Mouse (Mus musculus) liver, embryonic 14.5 days (tissue): Measurements from ENCODE around the gene Pla2g1b. TPM values are rescaled to one million over a fixed set of nuclear protein-coding genes. Genes with fewer than 3 reads are reported as not detected.

Source experiments
- ATAC-seq: fragments of 200-750 bp; cut with Nextera tagmentation; 2 replicates; pipeline ENCODE4 v1.8.0; 2017; ENCODE audit warnings: moderate number of reproducible peaks, mild to moderate bottlenecking, moderate library complexity; ENCODE audit not compliant: insufficient read depth
- DNase-seq, 3 experiments: peaks; one replicate each; pipeline ENCODE4 v3.0.0-alpha.2; 2012 to 2013; ENCODE audit warnings: low read depth in 3 of 3, low spot score in 3 of 3
- H3K27ac ChIP-seq: fragments of 300-500 bp; sonication (generic); 2 replicates; pipeline ENCODE4 v1.5.1; 2014; ENCODE audit warnings: moderate library complexity, mild to moderate bottlenecking, control low read depth, inconsistent platforms
- H3K27me3 ChIP-seq: fragments of 300-500 bp; sonication (generic); 2 replicates; pipeline ENCODE4 v1.6.1; 2014; ENCODE audit warnings: mild to moderate bottlenecking, low read length, moderate library complexity; ENCODE audit not compliant: control insufficient read depth, insufficient read depth
- H3K36me3 ChIP-seq: fragments of 300-500 bp; sonication (generic); replicated peaks from 2 replicates; pipeline ENCODE4 v1.6.1; 2014; ENCODE audit warnings: low read depth; ENCODE audit not compliant: control insufficient read depth, insufficient read depth
- H3K4me1 ChIP-seq, 2 experiments: fragments of 200-500 bp in 1 of 2; fragments of 300-500 bp in 1 of 2; sonication (generic) in 1 of 2; replicated peaks; 2 replicates each; pipeline ENCODE4 v1.6.1; 2012 to 2014; ENCODE audit warnings: antibody characterized with exemption in 1 of 2, inconsistent platforms in 1 of 2, low read length in 1 of 2; ENCODE audit not compliant: control insufficient read depth in 2 of 2, insufficient read depth in 2 of 2
- H3K4me2 ChIP-seq: fragments of 300-500 bp; sonication (generic); 2 replicates; pipeline ENCODE4 v1.6.1; 2014; ENCODE audit warnings: low read depth, mild to moderate bottlenecking, control low read depth, moderate library complexity
- H3K4me3 ChIP-seq, 2 experiments: fragments of 200-500 bp in 1 of 2; fragments of 300-500 bp in 1 of 2; sonication (generic) in 1 of 2; 2 replicates each; pipeline ENCODE4 v1.5.1; 2012 to 2014; ENCODE audit warnings: low read depth in 2 of 2, low read length in 2 of 2, mild to moderate bottlenecking in 2 of 2, control low read depth in 1 of 2, inconsistent platforms in 1 of 2, moderate library complexity in 1 of 2; ENCODE audit not compliant: insufficient read depth in 1 of 2
- H3K9ac ChIP-seq: fragments of 300-500 bp; sonication (generic); replicated peaks from 2 replicates; pipeline ENCODE4 v1.6.1; 2014; ENCODE audit warnings: mild to moderate bottlenecking, control low read depth, moderate library complexity
- H3K9me3 ChIP-seq: fragments of 300-500 bp; sonication (generic); 2 replicates; pipeline ENCODE4 v1.6.1; 2016; ENCODE audit warnings: low read length, mixed read lengths; ENCODE audit not compliant: control insufficient read depth
- CTCF ChIP-seq: IDR thresholded peaks from 2 replicates; pipeline ENCODE4 v1.5.1; 2016; ENCODE audit warnings: antibody characterized with exemption, low read depth, control low read depth
- EP300 ChIP-seq: IDR thresholded peaks from 2 replicates; pipeline ENCODE4 v1.6.1; 2016; ENCODE audit warnings: antibody characterized with exemption, low read depth
- WGBS: fragments of 180-500 bp; shearing (Covaris S2); extraction: QIAGEN DNeasy Blood & Tissue Kit; methylation state at CpG from one replicate; pipeline ENCODE4 v1.1.7; 2014; ENCODE audit not compliant: insufficient replicate concordance; 5-methylcytosine and 5-hydroxymethylcytosine counted together
- polyA plus RNA-seq, 2 experiments: library from polyadenylated mRNA; depleted of rRNA in 1 of 2; stranded (reverse) in 1 of 2; unstranded in 1 of 2; fragments of >200 nt; fragmentation: Nextera tagmentation in 1 of 2; extraction: Ambion mirVana in 1 of 2; gene quantifications; 2 replicates each; pipeline versions ENCODE4 v1.2.1 to v1.2.3; 2012 to 2014

Gene Pla2g1b
- polyA plus RNA-seq, 2 experiments = not detected

- Histone ChIP-seq H3K4me3 (peak overlapping the region; percentile 40 to 46), H3K27ac (peak overlapping the region; percentile 99), H3K4me2 (peak overlapping the region; percentile 78), H3K9me3 (no peaks in the 10 kb centered on the region), H3K36me3 (no peaks in the 10 kb centered on the region), H3K9ac (peak overlapping the region; percentile 85), H3K27me3 (no peaks in the 10 kb centered on the region), H3K4me1 (peaks cover 14 to 26% of the 10 kb centered on the region in 2 experiments)
- WGBS = under 1% methylated on average over 39 of the region's 39 CpGs
- peak; percentile 77 for ATAC-seq
- peak; percentile 76 to 82 (median 77) for DNase-seq
- TF ChIP-seq EP300 = peak; percentile 79
- TF ChIP-seq CTCF = no peak
Measured at GRCm38 (mm10) chr5:115488841-115489698, 23.0 kb downstream of the Pla2g1b start.

GRCm38 (mm10) chr5:115489699-115490637 is 23.9 kb downstream of the Pla2g1b start:
- DNase-seq = peak; percentile 86 to 94 (median 86)
- ATAC-seq = peak; percentile 79
- H3K9me3 ChIP-seq = no peaks in the 10 kb centered on the region
- under 1% methylated on average over 50 of the region's 50 CpGs for WGBS
- no peaks in the 10 kb centered on the region for H3K27me3 ChIP-seq
- TF ChIP-seq EP300 = no peak; the same call in none of the 2 replicates
- TF ChIP-seq CTCF = no peak
- H3K36me3 ChIP-seq = no peaks in the 10 kb centered on the region
- peaks cover 14 to 22% of the 10 kb centered on the region in 2 experiments for H3K4me1 ChIP-seq
- H3K27ac ChIP-seq = peak overlapping the region; percentile 99
- peak overlapping the region; percentile 26 to 42 for H3K4me3 ChIP-seq
- H3K4me2 ChIP-seq = peak overlapping the region; percentile 78
- H3K9ac ChIP-seq = peak overlapping the region; percentile 85

GRCm38 (mm10) chr5:115490638-115491000 is 24.6 kb downstream of the Pla2g1b start:
- Histone ChIP-seq H3K4me2 (peak overlapping the region; percentile 78), H3K27ac (peak overlapping the region; percentile 99), H3K9me3 (no peaks in the 10 kb centered on the region), H3K4me3 (0 out of 4 replicates have a peak overlapping the region, but pooled peaks of 1 of the 2 experiments have one; percentile 4), H3K36me3 (no peaks in the 10 kb centered on the region), H3K9ac (peak overlapping the region; percentile 15), H3K4me1 (peaks cover 14 to 22% of the 10 kb centered on the region in 2 experiments), H3K27me3 (no peaks in the 10 kb centered on the region)
- TF ChIP-seq EP300 (no peak), CTCF (no peak)
- DNase-seq (no peak), ATAC-seq (no peak)
- WGBS = 8% methylated on average over 8 of the region's 8 CpGs

GRCm38 (mm10) chr5:115491076-115491475 is 25.0 kb downstream of the Pla2g1b start:
- Histone ChIP-seq H3K27ac (peak overlapping the region; percentile 99), H3K4me1 (peaks cover 14 to 22% of the 10 kb centered on the region in 2 experiments), H3K27me3 (no peaks in the 10 kb centered on the region), H3K4me2 (peak overlapping the region; percentile 78), H3K9me3 (no peaks in the 10 kb centered on the region), H3K4me3 (no peak overlapping the region), H3K36me3 (no peaks in the 10 kb centered on the region), H3K9ac (peak overlapping the region; percentile 31; the same call in 1 of the 2 replicates)
- TF ChIP-seq EP300 (no peak), CTCF (no peak)
- ATAC-seq (no peak), DNase-seq (no peak)
- WGBS = 19% methylated on average over 5 of the region's 5 CpGs
